ENCODE assay signal across 18 mouse cellular contexts in the genomic region with DNA sequence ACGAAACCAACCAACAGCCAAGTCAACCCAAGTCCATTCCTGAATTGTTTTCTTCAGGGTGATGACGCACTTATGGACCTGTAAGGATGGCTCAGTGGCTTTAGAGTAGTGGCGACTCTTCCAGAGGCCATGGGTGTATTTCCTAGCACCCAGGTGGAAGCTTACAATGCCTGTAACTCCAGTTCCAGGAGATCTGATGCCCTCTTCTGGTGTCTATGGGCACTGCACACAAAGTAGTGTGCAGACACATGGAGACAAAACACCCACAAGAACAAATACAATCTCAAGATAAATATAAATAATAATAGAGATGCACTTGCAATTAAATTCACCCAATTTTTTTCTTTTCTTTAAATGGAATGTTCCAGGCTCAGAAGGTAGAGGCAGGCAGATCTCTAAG. TPM values are rescaled to one million over a fixed set of nuclear protein-coding genes. Genes with fewer than 3 reads are reported as not detected.
A peak's percentile ranks its signal among the peaks of the same experiment; 100 is the strongest.
DNase-seq lines count a peak whose midpoint lies in the region; ATAC-seq and TF ChIP-seq lines count a peak whose summit lies in the region.
"Had no signal": no experiment of that assay in that cellular context is flagged by ENCODE, and none has a peak within 500 bp of the region (broad histone marks: within the 10 kb centered on the region; RNA-seq: fewer than 3 reads in every experiment).

No protein-coding gene starts in this region.

- H3K27ac ChIP-seq in heart, postnatal 0 days (ENCODE audit: low read depth) = no peak overlapping the region
- H3K27ac ChIP-seq in liver, embryonic 14.5 days = no peak overlapping the region
- H3K27ac ChIP-seq in liver, embryonic 12.5 days = no peak overlapping the region
- H3K27ac ChIP-seq in MEL (ENCODE audit: control insufficient read depth, low read depth, low read length) = no peak overlapping the region
- H3K27ac ChIP-seq: heart, embryonic 10.5 days; lung, embryonic 15.5 days had no signal

- peak; percentile 16; the same call in 1 of the 2 replicates for TF ChIP-seq CTCF in heart, postnatal 0 days (IDR thresholded peaks at IDR 0.05; ENCODE audit: low read depth)
- peak; percentile 36 for TF ChIP-seq CTCF in liver, embryonic 14.5 days (IDR thresholded peaks at IDR 0.05; ENCODE audit: low read depth)
- TF ChIP-seq CTCF in MEL (IDR thresholded peaks at IDR 0.05 in 2 of 3, conservative IDR thresholded peaks at IDR 0.05 in 1 of 3; ENCODE audit: control insufficient read depth in 1 of 3, insufficient read depth in 1 of 3, low read depth in 2 of 3, low read length in 3 of 3, poor library complexity in 1 of 3, severe bottlenecking in 1 of 3) = peak; percentile 24 to 39 (median 28); a peak in 5 of 6 replicates

- no peaks in the 10 kb centered on the region for H3K27me3 ChIP-seq in heart, postnatal 0 days (ENCODE audit: control insufficient read depth, insufficient read depth, low read length)
- peaks cover 20% of the 10 kb centered on the region for H3K27me3 ChIP-seq in liver, embryonic 14.5 days (ENCODE audit: control insufficient read depth, insufficient read depth, low read length)
- H3K27me3 ChIP-seq in liver, embryonic 12.5 days (replicated peaks) = peaks cover 35% of the 10 kb centered on the region
- H3K27me3 ChIP-seq in MEL (ENCODE audit: control insufficient read depth in 1 of 2, insufficient read depth in 2 of 2, low read length in 2 of 2) = peaks cover 4 to 5% of the 10 kb centered on the region in 2 experiments; a peak in 3 of 4 replicates
- H3K27me3 ChIP-seq: lung, embryonic 15.5 days had no signal

- no peak overlapping the region for H3K4me2 ChIP-seq in heart, postnatal 0 days (ENCODE audit: low read depth, low read length)
- H3K4me2 ChIP-seq in liver, embryonic 14.5 days (ENCODE audit: low read depth) = no peak overlapping the region
- no peak overlapping the region for H3K4me2 ChIP-seq in liver, embryonic 12.5 days
- H3K4me2 ChIP-seq: lung, embryonic 15.5 days had no signal

- no peak for DNase-seq in heart, postnatal 0 days (ENCODE audit: low spot score)
- DNase-seq in heart, adult 11 months = no peak
- no peak for DNase-seq in liver, embryonic 14.5 days (ENCODE audit: low read depth in 3 of 3, low spot score in 3 of 3)
- DNase-seq in MEL (ENCODE audit: low read depth, low spot score) = peak; percentile 45
- peak; percentile 51 for DNase-seq in induced T-regulatory cell, adult 2 months (ENCODE audit: low read depth)
- no peak for DNase-seq in lung, postnatal 14 days
- DNase-seq: embryo, embryonic 11 days; kidney, adult 18-20 months; layer of hippocampus, adult 9-11 months; left cerebral cortex, postnatal 4 days; thymus, postnatal 25 days had no signal

- no peaks in the 10 kb centered on the region; the same call in 1 of the 2 replicates for H3K79me2 ChIP-seq in MEL (ENCODE audit: control insufficient read depth, insufficient read depth, low read length, poor library complexity)

- peak; percentile 3; the same call in 1 of the 2 replicates for TF ChIP-seq RAD21 in MEL (IDR thresholded peaks at IDR 0.05; ENCODE audit: low read depth, low read length)

- no peak for TF ChIP-seq POLR2A in MEL (IDR thresholded peaks at IDR 0.05; ENCODE audit: control insufficient read depth in 1 of 2, insufficient read depth in 1 of 2, low read depth in 1 of 2, low read length in 2 of 2, poor library complexity in 1 of 2)

- H3K4me1 ChIP-seq in heart, postnatal 0 days (ENCODE audit: control insufficient read depth, insufficient read depth) = peaks cover 9% of the 10 kb centered on the region; the same call in 1 of the 2 replicates
- H3K4me1 ChIP-seq in liver, embryonic 14.5 days (replicated peaks; ENCODE audit: control insufficient read depth in 2 of 2, insufficient read depth in 2 of 2, low read length in 1 of 2) = peaks cover 0 to 12% of the 10 kb centered on the region in 2 experiments; a peak in 2 of 4 replicates
- H3K4me1 ChIP-seq in liver, embryonic 12.5 days = peaks cover 32% of the 10 kb centered on the region
- H3K4me1 ChIP-seq in MEL (ENCODE audit: control insufficient read depth in 1 of 2, insufficient read depth in 2 of 2, low read length in 2 of 2) = peaks cover 2 to 3% of the 10 kb centered on the region in 2 experiments; a peak in 1 of 4 replicates

- H3K9me3 ChIP-seq in heart, postnatal 0 days (replicated peaks; ENCODE audit: control insufficient read depth, low read length) = no peaks in the 10 kb centered on the region
- H3K9me3 ChIP-seq in liver, embryonic 14.5 days (ENCODE audit: control insufficient read depth, low read length) = no peaks in the 10 kb centered on the region
- no peaks in the 10 kb centered on the region for H3K9me3 ChIP-seq in liver, embryonic 12.5 days (replicated peaks)
- no peaks in the 10 kb centered on the region for H3K9me3 ChIP-seq in MEL (replicated peaks; ENCODE audit: insufficient read depth, low read length)
- H3K9me3 ChIP-seq: heart, embryonic 10.5 days; lung, embryonic 15.5 days had no signal

- H3K4me3 ChIP-seq in heart, postnatal 0 days (ENCODE audit: low read depth, low read length) = no peak overlapping the region
- no peak overlapping the region for H3K4me3 ChIP-seq in liver, embryonic 14.5 days (ENCODE audit: insufficient read depth in 1 of 2, low read depth in 2 of 2, low read length in 2 of 2)
- no peak overlapping the region for H3K4me3 ChIP-seq in liver, embryonic 12.5 days
- no peak overlapping the region for H3K4me3 ChIP-seq in MEL (ENCODE audit: control insufficient read depth in 1 of 2, insufficient read depth in 1 of 2, low read depth in 2 of 2, low read length in 2 of 2)
- H3K4me3 ChIP-seq: heart, embryonic 10.5 days; lung, embryonic 15.5 days; myocyte had no signal

- no peak for TF ChIP-seq EP300 in heart, postnatal 0 days (IDR thresholded peaks at IDR 0.05; ENCODE audit: low read depth)
- TF ChIP-seq EP300 in liver, embryonic 14.5 days (IDR thresholded peaks at IDR 0.05; ENCODE audit: low read depth) = no peak
- no peak for TF ChIP-seq EP300 in MEL (IDR thresholded peaks at IDR 0.05; ENCODE audit: low read depth in 1 of 2, low read length in 2 of 2)

- H3K36me3 ChIP-seq in heart, postnatal 0 days (replicated peaks; ENCODE audit: control insufficient read depth, insufficient read depth, low read length) = no peaks in the 10 kb centered on the region
- no peaks in the 10 kb centered on the region for H3K36me3 ChIP-seq in liver, embryonic 14.5 days (replicated peaks; ENCODE audit: control insufficient read depth, insufficient read depth, low read depth)
- no peaks in the 10 kb centered on the region for H3K36me3 ChIP-seq in liver, embryonic 12.5 days
- no peaks in the 10 kb centered on the region for H3K36me3 ChIP-seq in MEL (ENCODE audit: control insufficient read depth in 1 of 2, insufficient read depth in 2 of 2, low read length in 2 of 2)
- H3K36me3 ChIP-seq: heart, embryonic 10.5 days; lung, embryonic 15.5 days had no signal

- no peak overlapping the region for H3K9ac ChIP-seq in heart, postnatal 0 days (replicated peaks; ENCODE audit: low read depth, low read length)
- no peak overlapping the region for H3K9ac ChIP-seq in liver, embryonic 14.5 days (replicated peaks)
- no peak overlapping the region for H3K9ac ChIP-seq in liver, embryonic 12.5 days
- no peak overlapping the region for H3K9ac ChIP-seq in MEL (ENCODE audit: control insufficient read depth, low read depth, low read length, poor library complexity, severe bottlenecking)
- H3K9ac ChIP-seq: lung, embryonic 15.5 days had no signal

- WGBS in heart, postnatal 0 days = 94% methylated on average over 3 of the region's 3 CpGs
- 70% methylated on average over 3 of the region's 3 CpGs for WGBS in liver, embryonic 14.5 days (ENCODE audit: insufficient replicate concordance)
- 83% methylated on average over 3 of the region's 3 CpGs for WGBS in liver, embryonic 12.5 days (ENCODE audit: insufficient replicate concordance)

- ATAC-seq in heart, postnatal 0 days (ENCODE audit: insufficient read depth, low read depth) = no peak
- ATAC-seq in liver, embryonic 14.5 days (ENCODE audit: insufficient read depth) = no peak
- ATAC-seq in liver, embryonic 12.5 days = no peak
- ATAC-seq: activated CD4-positive, CD25-positive, alpha-beta regulatory T cell, adult 4 months had no signal

RNA-seq across cellular contexts. Expression of a gene that starts 6.7 kb away (rescaled TPM):
- 12.4 and 33.9 TPM in 2 replicates for total RNA-seq in heart, postnatal 0 days (2014; rRNA removed; ENCODE audit: low replicate concordance)
- 4.4 and 5.2 TPM in 2 replicates for polyA plus RNA-seq in heart, postnatal 0 days (2015; fragmentation: Nextera tagmentation; extraction: Ambion mirVana)
- polyA plus RNA-seq in liver, embryonic 14.5 days (2012; rRNA removed) = 1.6 and 1.9 TPM in 2 replicates
- polyA plus RNA-seq in liver, embryonic 14.5 days (2014; fragmentation: Nextera tagmentation; extraction: Ambion mirVana) = 1.0 and 1.5 TPM in 2 replicates
- polyA plus RNA-seq in liver, embryonic 12.5 days (2016; fragmentation: Nextera tagmentation; extraction: Ambion mirVana) = 2.5 and 2.7 TPM in 2 replicates
- total RNA-seq in MEL (2012; rRNA removed) = 0.58 and 0.78 TPM in 2 replicates
- 1 to 10 TPM in 1 of 2 experiments, not detected in 1; 5.1 TPM for polyA plus RNA-seq in MEL (2012; ENCODE audit: insufficient read depth in 1 of 2, insufficient read length in 2 of 2, low read depth in 1 of 2, low replicate concordance in 2 of 2, missing spikeins in 1 of 2)

RNA-seq across cellular contexts. Expression of a gene that starts 21.2 kb away (rescaled TPM):
- 18.0 TPM in 1 of 2 replicates, not detected in the other for total RNA-seq in heart, postnatal 0 days (2014; rRNA removed; ENCODE audit: low replicate concordance)
- not detected in 2 replicates for polyA plus RNA-seq in heart, postnatal 0 days (2015; fragmentation: Nextera tagmentation; extraction: Ambion mirVana)
- 0.04 TPM in 1 of 2 replicates, not detected in the other for polyA plus RNA-seq in liver, embryonic 14.5 days (2012; rRNA removed)
- not detected in 2 replicates for polyA plus RNA-seq in liver, embryonic 14.5 days (2014; fragmentation: Nextera tagmentation; extraction: Ambion mirVana)
- polyA plus RNA-seq in liver, embryonic 12.5 days (2016; fragmentation: Nextera tagmentation; extraction: Ambion mirVana) = not detected in 2 replicates
- not detected in 2 replicates for total RNA-seq in MEL (2012; rRNA removed)
- polyA plus RNA-seq in MEL (2012; ENCODE audit: insufficient read depth in 1 of 2, insufficient read length in 2 of 2, low read depth in 1 of 2, low replicate concordance in 2 of 2, missing spikeins in 1 of 2) = not detected
- total RNA-seq: hematopoietic stem cell, adult 5-6 weeks; left cerebral cortex, postnatal 4 days had no signal
- polyA plus RNA-seq: activated CD4-positive, CD25-positive, alpha-beta regulatory T cell, adult 4 months; heart, embryonic 10.5 days; myocyte had no signal

RNA-seq across cellular contexts. Expression of a gene that starts 35.0 kb away (rescaled TPM):
- not detected in 2 replicates for total RNA-seq in heart, postnatal 0 days (2014; rRNA removed; ENCODE audit: low replicate concordance)
- polyA plus RNA-seq in heart, postnatal 0 days (2015; fragmentation: Nextera tagmentation; extraction: Ambion mirVana) = not detected in 2 replicates
- polyA plus RNA-seq in liver, embryonic 14.5 days (2012; rRNA removed) = not detected in 2 replicates
- polyA plus RNA-seq in liver, embryonic 14.5 days (2014; fragmentation: Nextera tagmentation; extraction: Ambion mirVana) = not detected in 2 replicates
- not detected in 2 replicates for polyA plus RNA-seq in liver, embryonic 12.5 days (2016; fragmentation: Nextera tagmentation; extraction: Ambion mirVana)
- 0.08 TPM in 1 of 2 replicates, not detected in the other for total RNA-seq in MEL (2012; rRNA removed)
- under 1 TPM in 1 of 2 experiments, not detected in 1; 0.07 TPM for polyA plus RNA-seq in MEL (2012; ENCODE audit: insufficient read depth in 1 of 2, insufficient read length in 2 of 2, low read depth in 1 of 2, low replicate concordance in 2 of 2, missing spikeins in 1 of 2)
- total RNA-seq: hematopoietic stem cell, adult 5-6 weeks; left cerebral cortex, postnatal 4 days had no signal
- polyA plus RNA-seq: heart, embryonic 10.5 days; lung, embryonic 15.5 days; myocyte; stomach, embryonic 14.5 days had no signal

RNA-seq across cellular contexts. Expression of a gene that starts 57.6 kb away (rescaled TPM):
- total RNA-seq in heart, postnatal 0 days (2014; rRNA removed; ENCODE audit: low replicate concordance) = 13.7 and 45.1 TPM in 2 replicates
- 17.2 and 17.7 TPM in 2 replicates for polyA plus RNA-seq in heart, postnatal 0 days (2015; fragmentation: Nextera tagmentation; extraction: Ambion mirVana)
- polyA plus RNA-seq in liver, embryonic 14.5 days (2012; rRNA removed) = 15.3 and 16.3 TPM in 2 replicates
- polyA plus RNA-seq in liver, embryonic 14.5 days (2014; fragmentation: Nextera tagmentation; extraction: Ambion mirVana) = 10.0 TPM in 2 replicates
- polyA plus RNA-seq in liver, embryonic 12.5 days (2016; fragmentation: Nextera tagmentation; extraction: Ambion mirVana) = 16.8 and 18.6 TPM in 2 replicates
- 13.2 and 18.7 TPM in 2 replicates for total RNA-seq in MEL (2012; rRNA removed)
- polyA plus RNA-seq in MEL (2012; ENCODE audit: insufficient read depth in 1 of 2, insufficient read length in 2 of 2, low read depth in 1 of 2, low replicate concordance in 2 of 2, missing spikeins in 1 of 2) = 10 to 100 TPM in 1 of 2 experiments, not detected in 1; 18.0 TPM

Comparison
In these comparisons a context has a peak if more than half of its experiments do, and no peak if none do; other contexts are left out.
1. DNase-seq: peak in MEL (single experiment) and induced T-regulatory cell, adult 2 months (single experiment); none in heart, postnatal 0 days (single experiment), heart, adult 11 months (single experiment), liver, embryonic 14.5 days (0 of 3) and lung, postnatal 14 days (single experiment).
2. Peak in every context shown above with its lines, with median percentiles within 50 percentile points of each other: CTCF ChIP-seq.